Mouse (Mus musculus) left cerebral cortex, adult 2 months (tissue): ENCODE measurements around the gene Cdc14b. TPM values are rescaled to one million over a fixed set of nuclear protein-coding genes. Genes with fewer than 3 reads are reported as not detected.

Experiments
- DNase-seq, 2 experiments: peaks; one replicate each; pipeline ENCODE4 v3.0.0; 2021 to 2022; ENCODE audit warnings: low spot score in 2 of 2, mixed read lengths in 1 of 2; ENCODE audit errors: extremely low spot score in 1 of 2
- H3K27ac ChIP-seq: fragments of 200-600 bp; 2 replicates; pipeline ENCODE4 v1.8.1; 2022
- H3K4me3 ChIP-seq: fragments of 200-600 bp; 2 replicates; pipeline ENCODE4 v1.8.1; 2022
- CTCF ChIP-seq: fragments of 200-600 bp; IDR thresholded peaks from 2 replicates; pipeline ENCODE4 v1.8.1; 2022; ENCODE audit warnings: antibody characterized with exemption, mild to moderate bottlenecking, moderate library complexity
- intact Hi-C: fragments of 180-260 bp; cut with DNase I; formaldehyde crosslinking; loops from one replicate; pipeline ENCODE4 v1.15.1; 2025
- total RNA-seq, 2 experiments: library from RNA; stranded (reverse); gene quantifications; 2 replicates each; pipeline ENCODE4 v1.2.3; 2021

The Cdc14b gene
- total RNA-seq, 2 experiments from 2014 or later = 15.3 to 19.0 TPM

GRCm38 (mm10) chr13:64248775-64249524, 26.1 kb downstream of the Cdc14b start:
- Histone ChIP-seq H3K4me3 (peak overlapping the region; percentile 48), H3K27ac (0 out of 2 replicates have a peak overlapping the region, but pooled peaks have one; percentile 36)
- DNase-seq = peak; percentile 80 to 82
- TF ChIP-seq CTCF = peak; percentile 95
- intact Hi-C loops = loop anchor here (2.0 kb wide), 1 partner anchor 58 kb away; no protein-coding TSS in a partner anchor

GRCm38 (mm10) chr13:64248161-64248774, 26.8 kb downstream of the Cdc14b start:
- Histone ChIP-seq H3K27ac (0 out of 2 replicates have a peak overlapping the region, but pooled peaks have one; percentile 36), H3K4me3 (peak overlapping the region; percentile 48)
- intact Hi-C loops = loop anchor here (2.0 kb wide), 1 partner anchor 59 kb away; no protein-coding TSS in a partner anchor
- no peak for TF ChIP-seq CTCF
- DNase-seq = no peak

- no peak for DNase-seq
- no peak for TF ChIP-seq CTCF
- Histone ChIP-seq H3K27ac (no peak overlapping the region), H3K4me3 (no peak overlapping the region)
- intact Hi-C loops = no loop called here
Observed at GRCm38 (mm10) chr13:64246106-64246505, 29.0 kb downstream of the Cdc14b start.

- no peak for DNase-seq
- intact Hi-C loops = no loop called here
- Histone ChIP-seq H3K27ac (no peak overlapping the region), H3K4me3 (no peak overlapping the region)
- no peak for TF ChIP-seq CTCF
Observed at GRCm38 (mm10) chr13:64244685-64245261, 30.3 kb downstream of the Cdc14b start.

GRCm38 (mm10) chr13:64242721-64243120, 32.4 kb downstream of the Cdc14b start:
- Histone ChIP-seq H3K27ac (no peak overlapping the region), H3K4me3 (no peak overlapping the region)
- no peak for DNase-seq
- TF ChIP-seq CTCF = no peak
- intact Hi-C loops = no loop called here

GRCm38 (mm10) chr13:64240626-64241025, 34.5 kb downstream of the Cdc14b start:
- Histone ChIP-seq H3K27ac (no peak overlapping the region), H3K4me3 (no peak overlapping the region)
- intact Hi-C loops = no loop called here
- DNase-seq = no peak
- TF ChIP-seq CTCF = no peak

- no peak overlapping the region for H3K27ac ChIP-seq
- no peak for DNase-seq
- H3K4me3 ChIP-seq = no peak overlapping the region
- TF ChIP-seq CTCF = no peak
- intact Hi-C loops = no loop called here
Observed at GRCm38 (mm10) chr13:64237681-64238157, 37.4 kb downstream of the Cdc14b start.

GRCm38 (mm10) chr13:64237000-64237680, 38.0 kb downstream of the Cdc14b start:
- no peak for TF ChIP-seq CTCF
- DNase-seq = peak in 1 of 2 experiments; percentile 19
- H3K4me3 ChIP-seq = no peak overlapping the region
- intact Hi-C loops = no loop called here
- no peak overlapping the region for H3K27ac ChIP-seq

GRCm38 (mm10) chr13:64235777-64236176, 39.3 kb downstream of the Cdc14b start:
- no peak for TF ChIP-seq CTCF
- Histone ChIP-seq H3K4me3 (no peak overlapping the region), H3K27ac (no peak overlapping the region)
- intact Hi-C loops = no loop called here
- no peak for DNase-seq

GRCm38 (mm10) chr13:64235062-64235715, 39.9 kb downstream of the Cdc14b start:
- H3K4me3 ChIP-seq = no peak overlapping the region
- no peak for DNase-seq
- intact Hi-C loops = no loop called here
- TF ChIP-seq CTCF = no peak
- H3K27ac ChIP-seq = no peak overlapping the region

- H3K4me3 ChIP-seq = no peak overlapping the region
- no peak for DNase-seq
- TF ChIP-seq CTCF = no peak
- intact Hi-C loops = no loop called here
- H3K27ac ChIP-seq = no peak overlapping the region
Observed at GRCm38 (mm10) chr13:64233139-64233538, 42.0 kb downstream of the Cdc14b start.
